Mouse (Mus musculus): ENCODE results near the gene Exoc8.

DNA sequence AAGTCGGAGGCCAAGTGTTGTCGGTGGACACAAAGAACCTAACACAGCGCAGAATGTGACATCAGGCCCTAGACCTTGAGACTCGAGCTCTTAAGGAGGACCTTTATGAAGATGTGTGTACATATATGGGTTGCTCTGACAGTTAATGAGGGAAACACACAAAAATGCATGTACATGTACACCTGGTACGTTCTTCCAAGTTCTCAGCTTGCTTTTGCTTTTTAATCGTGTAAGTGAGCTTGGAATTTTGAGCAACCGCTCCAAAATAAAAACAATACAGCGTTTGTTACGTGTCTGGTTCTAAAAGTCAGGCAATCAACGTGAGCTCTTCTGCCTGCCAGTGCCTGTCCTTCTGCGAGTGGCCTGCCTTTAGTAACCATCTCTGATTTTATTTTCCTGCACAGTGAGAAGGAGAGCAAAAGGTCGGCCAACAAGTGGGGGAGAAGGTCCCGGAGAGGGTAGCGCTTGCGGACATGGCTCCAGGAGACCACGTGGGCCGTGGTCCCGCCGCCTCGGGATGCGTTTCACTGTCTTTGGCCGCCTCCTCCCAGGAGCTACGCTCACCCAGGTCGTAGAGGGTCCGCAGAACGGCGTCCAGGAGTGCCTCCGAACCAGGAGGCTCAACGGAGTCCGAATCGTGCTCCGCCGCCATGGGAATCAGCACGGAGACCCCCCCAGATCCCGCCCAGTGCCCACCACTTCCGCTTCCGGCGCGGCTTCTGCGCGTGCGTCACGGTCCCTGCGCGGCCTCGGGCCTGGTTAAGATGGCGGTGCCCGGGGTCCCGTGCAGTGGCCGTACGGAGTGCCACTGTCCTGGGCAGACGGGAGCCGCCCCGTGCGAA is 35.0 kb downstream of the Exoc8 start, which contains the start of the genes Gnpat and 2810004N23Rik:
- TF ChIP-seq TAL1 (IDR thresholded peaks at IDR 0.05; ENCODE audit: low read length) (no peak), CHD1 (IDR thresholded peaks at IDR 0.05; ENCODE audit: low read depth, low read length) (no peak; the same call in 1 of the 2 replicates), CTCF (IDR thresholded peaks at IDR 0.05 in 2 of 3, conservative IDR thresholded peaks at IDR 0.05 in 1 of 3; ENCODE audit: control insufficient read depth in 1 of 3, insufficient read depth in 1 of 3, low read depth in 2 of 3, low read length in 3 of 3, poor library complexity in 1 of 3, severe bottlenecking in 1 of 3) (no peak), USF2 (IDR thresholded peaks at IDR 0.05; ENCODE audit: borderline replicate concordance in 1 of 2, insufficient read depth in 1 of 2, low read depth in 1 of 2, low read length in 2 of 2) (no peak), MXI1 (IDR thresholded peaks at IDR 0.05; ENCODE audit: low read depth, low read length) (peak; percentile 97), ELF1 (IDR thresholded peaks at IDR 0.05; ENCODE audit: low read depth, low read length) (peak; percentile 90)

Data from MEL (cell line).